Mouse (Mus musculus) MEL (cell line): ENCODE measurements around the gene Ttyh2. TPM values are rescaled to one million over a fixed set of nuclear protein-coding genes. Genes with fewer than 3 reads are reported as not detected.

Source experiments
- DNase-seq: peaks from one replicate; pipeline ENCODE4 v3.0.0; 2011; ENCODE audit warnings: low read depth, low spot score
- H3K27ac ChIP-seq: 2 replicates; pipeline ENCODE4 v1.5.1; 2012; ENCODE audit warnings: low read depth, mild to moderate bottlenecking, control low read depth, low read length, moderate library complexity; ENCODE audit not compliant: control insufficient read depth
- H3K27me3 ChIP-seq, 2 experiments: fragments of 150-350 bp in 1 of 2; sonication (generic) in 1 of 2; 2 replicates each; pipeline ENCODE4 v1.6.1; 2012; ENCODE audit warnings: low read length in 2 of 2, mild to moderate bottlenecking in 2 of 2, improper control_type of control experiment in 1 of 2, moderate library complexity in 1 of 2; ENCODE audit not compliant: insufficient read depth in 2 of 2, control insufficient read depth in 1 of 2
- H3K36me3 ChIP-seq, 2 experiments: 2 replicates each; pipeline ENCODE4 v1.6.1; 2012 to 2014; ENCODE audit warnings: low read length in 2 of 2, improper control_type of control experiment in 1 of 2, inconsistent platforms in 1 of 2, mild to moderate bottlenecking in 1 of 2; ENCODE audit not compliant: insufficient read depth in 2 of 2, control insufficient read depth in 1 of 2
- H3K4me1 ChIP-seq, 2 experiments: fragments of 150-350 bp in 1 of 2; sonication (generic) in 1 of 2; 2 replicates each; pipeline ENCODE4 v1.6.1; 2012; ENCODE audit warnings: low read length in 2 of 2, improper control_type of control experiment in 1 of 2, mild to moderate bottlenecking in 1 of 2; ENCODE audit not compliant: insufficient read depth in 2 of 2, control insufficient read depth in 1 of 2
- H3K4me3 ChIP-seq, 2 experiments: fragments of 150-350 bp in 1 of 2; sonication (generic) in 1 of 2; 2 replicates each; pipeline ENCODE4 v1.5.1; 2012; ENCODE audit warnings: low read depth in 2 of 2, low read length in 2 of 2, mild to moderate bottlenecking in 2 of 2, moderate library complexity in 2 of 2, control low read depth in 1 of 2, improper control_type of control experiment in 1 of 2; ENCODE audit not compliant: control insufficient read depth in 1 of 2, insufficient read depth in 1 of 2
- H3K79me2 ChIP-seq: 2 replicates; pipeline ENCODE4 v1.6.1; 2012; ENCODE audit warnings: mild to moderate bottlenecking, low read length, moderate library complexity; ENCODE audit not compliant: control insufficient read depth, poor library complexity, insufficient read depth
- H3K9ac ChIP-seq: 2 replicates; pipeline ENCODE4 v1.6.1; 2012; ENCODE audit warnings: low read depth, mild to moderate bottlenecking, control low read depth, low read length, moderate library complexity; ENCODE audit not compliant: control insufficient read depth, poor library complexity, severe bottlenecking
- H3K9me3 ChIP-seq: fragments of 150-350 bp; sonication (generic); replicated peaks from 2 replicates; pipeline ENCODE4 v1.6.1; 2012; ENCODE audit warnings: mild to moderate bottlenecking, low read length, improper control_type of control experiment, moderate library complexity; ENCODE audit not compliant: insufficient read depth
- BHLHE40 ChIP-seq: IDR thresholded peaks from 2 replicates; pipeline ENCODE4 v1.6.1; 2012; ENCODE audit warnings: low read depth, mild to moderate bottlenecking, inconsistent platforms, low read length, improper control_type of control experiment, borderline replicate concordance
- CHD1 ChIP-seq: IDR thresholded peaks from 2 replicates; pipeline ENCODE4 v1.6.1; 2012; ENCODE audit warnings: low read depth, mild to moderate bottlenecking, inconsistent platforms, low read length, improper control_type of control experiment
- CHD2 ChIP-seq: IDR thresholded peaks from 2 replicates; pipeline ENCODE4 v1.6.1; 2011; ENCODE audit warnings: low read length, improper control_type of control experiment
- CTCF ChIP-seq, 3 experiments: IDR thresholded peaks in 2 of 3; conservative IDR thresholded peaks in 1 of 3; 2 replicates each; pipeline ENCODE4 v1.5.1; 2011 to 2012; ENCODE audit warnings: low read length in 3 of 3, low read depth in 2 of 3, mild to moderate bottlenecking in 2 of 3, improper control_type of control experiment in 1 of 3, inconsistent platforms in 1 of 3, mixed read lengths in 1 of 3, moderate library complexity in 1 of 3; ENCODE audit not compliant: control insufficient read depth in 1 of 3, insufficient read depth in 1 of 3, poor library complexity in 1 of 3, severe bottlenecking in 1 of 3
- ELF1 ChIP-seq: IDR thresholded peaks from 2 replicates; pipeline ENCODE4 v1.6.1; 2014; ENCODE audit warnings: low read depth, mild to moderate bottlenecking, inconsistent platforms, low read length, improper control_type of control experiment, moderate library complexity
- EP300 ChIP-seq, 2 experiments: IDR thresholded peaks; 2 replicates each; pipeline ENCODE4 v1.6.1; 2011; ENCODE audit warnings: improper control_type of control experiment in 2 of 2, low read length in 2 of 2, low read depth in 1 of 2, mild to moderate bottlenecking in 1 of 2
- GATA1 ChIP-seq: IDR thresholded peaks from 2 replicates; pipeline ENCODE4 v1.6.1; 2011; ENCODE audit warnings: low read depth, low read length, improper control_type of control experiment
- HCFC1 ChIP-seq: IDR thresholded peaks from 2 replicates; pipeline ENCODE4 v1.6.1; 2012; ENCODE audit warnings: low read depth, mild to moderate bottlenecking, inconsistent platforms, low read length, improper control_type of control experiment, moderate library complexity
- JUND ChIP-seq: IDR thresholded peaks from 2 replicates; pipeline ENCODE4 v1.6.1; 2011; ENCODE audit warnings: low read depth, mild to moderate bottlenecking, improper control_type of control experiment, low read length
- KAT2A ChIP-seq: conservative IDR thresholded peaks from 2 replicates; pipeline ENCODE4 v1.6.1; 2012; ENCODE audit warnings: low read depth, low read length, improper control_type of control experiment, inconsistent platforms
- MAX ChIP-seq: IDR thresholded peaks from 2 replicates; pipeline ENCODE4 v1.6.1; 2011; ENCODE audit warnings: low read length, improper control_type of control experiment
- MEF2A ChIP-seq: IDR thresholded peaks from 2 replicates; pipeline ENCODE4 v1.6.1; 2014; ENCODE audit warnings: low read depth, mild to moderate bottlenecking, inconsistent platforms, low read length, improper control_type of control experiment; ENCODE audit not compliant: poor library complexity, insufficient replicate concordance, severe bottlenecking; ENCODE audit errors: extremely low read depth
- MXI1 ChIP-seq: IDR thresholded peaks from 2 replicates; pipeline ENCODE4 v1.6.1; 2011; ENCODE audit warnings: mild to moderate bottlenecking, low read depth, low read length, improper control_type of control experiment
- MYB ChIP-seq: IDR thresholded peaks from 2 replicates; pipeline ENCODE4 v1.6.1; 2011; ENCODE audit warnings: mild to moderate bottlenecking, low read depth, low read length, improper control_type of control experiment
- MYC ChIP-seq: IDR thresholded peaks from 2 replicates; pipeline ENCODE4 v1.6.1; 2011; ENCODE audit warnings: low read depth, mild to moderate bottlenecking, low read length, improper control_type of control experiment, moderate library complexity
- POLR2AphosphoS2 ChIP-seq: IDR thresholded peaks from 2 replicates; pipeline ENCODE4 v1.6.1; 2011; ENCODE audit warnings: low read length, improper control_type of control experiment
- POLR2AphosphoS5 ChIP-seq: IDR thresholded peaks from 2 replicates; pipeline ENCODE4 v1.6.1; 2012; ENCODE audit warnings: low read depth, borderline replicate concordance, mild to moderate bottlenecking, inconsistent platforms, low read length, moderate library complexity, mixed read lengths
- RAD21 ChIP-seq: IDR thresholded peaks from 2 replicates; pipeline ENCODE4 v1.6.1; 2011; ENCODE audit warnings: mild to moderate bottlenecking, low read depth, low read length, improper control_type of control experiment
- SMC3 ChIP-seq: IDR thresholded peaks from 2 replicates; pipeline ENCODE4 v1.6.1; 2011; ENCODE audit warnings: low read depth, low read length, improper control_type of control experiment
- ZC3H11A ChIP-seq: IDR thresholded peaks from 2 replicates; pipeline ENCODE4 v1.6.1; 2012; ENCODE audit warnings: low read depth, mild to moderate bottlenecking, inconsistent platforms, low read length, improper control_type of control experiment
- ZKSCAN1 ChIP-seq: IDR thresholded peaks from 2 replicates; pipeline ENCODE4 v1.6.1; 2012; ENCODE audit warnings: low read depth, mild to moderate bottlenecking, inconsistent platforms, low read length, improper control_type of control experiment, moderate library complexity
- polyA plus RNA-seq, 2 experiments: library from polyadenylated mRNA; stranded (reverse) in 1 of 2; unstranded in 1 of 2; fragments of >175 nt in 1 of 2; fragments of >200 nt in 1 of 2; gene quantifications; 2 replicates each; pipeline versions ENCODE4 v1.2.1 to v1.2.4; 2012; ENCODE audit warnings: low replicate concordance in 2 of 2, low read depth in 1 of 2; ENCODE audit not compliant: insufficient read length in 2 of 2, insufficient read depth in 1 of 2, missing spikeins in 1 of 2
- total RNA-seq: library from RNA; depleted of rRNA; stranded (reverse); fragments of 300-350 nt; gene quantifications from 2 replicates; pipeline ENCODE4 v1.2.3, GENCODE M21; 2012

The Ttyh2 gene
- total and polyA plus RNA-seq, 3 experiments, result 7.2 to 9.7 TPM; not detected in 1

DNA sequence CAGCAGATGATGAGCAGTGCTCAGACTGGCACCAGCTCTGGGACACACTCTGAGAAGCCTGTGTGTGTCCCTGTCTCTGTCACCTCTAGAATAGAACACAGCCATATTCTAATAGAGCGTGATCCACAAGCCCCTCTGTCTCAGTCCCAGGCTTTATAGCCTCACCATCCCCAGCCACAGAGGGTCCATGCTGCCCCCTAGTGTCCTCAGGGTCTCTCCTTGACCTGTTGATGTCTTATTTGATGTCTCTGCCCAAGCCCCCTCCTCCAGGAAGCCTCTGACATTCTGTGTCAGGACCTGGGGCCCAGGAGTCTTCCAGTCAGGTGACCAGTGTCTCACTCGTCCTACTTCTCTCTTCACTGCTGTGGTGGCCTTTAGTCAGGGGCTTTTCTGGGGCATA, 31.1 kb upstream of the Ttyh2 start:
- no peak overlapping the region for H3K4me3 ChIP-seq
- no peaks in the 10 kb centered on the region for H3K4me1 ChIP-seq
- H3K27me3 ChIP-seq, result no peaks in the 10 kb centered on the region
- no peaks in the 10 kb centered on the region for H3K79me2 ChIP-seq
- DNase-seq, result no peak
- no peak for TF ChIP-seq POLR2AphosphoS2
- no peak for TF ChIP-seq MYC
- no peak for TF ChIP-seq MYB
- no peak for TF ChIP-seq POLR2AphosphoS5
- no peak for TF ChIP-seq ELF1
- TF ChIP-seq GATA1, result no peak
- TF ChIP-seq MXI1, result no peak
- no peaks in the 10 kb centered on the region for H3K36me3 ChIP-seq
- H3K9me3 ChIP-seq, result no peaks in the 10 kb centered on the region
- no peak overlapping the region for H3K9ac ChIP-seq
- H3K27ac ChIP-seq, result no peak overlapping the region

- H3K4me1 ChIP-seq, result no peaks in the 10 kb centered on the region
- no peak overlapping the region for H3K4me3 ChIP-seq
- no peaks in the 10 kb centered on the region for H3K27me3 ChIP-seq
Observed at GRCm38 (mm10) chr11:114649510-114649909, 25.7 kb upstream of the Ttyh2 start.

GRCm38 (mm10) chr11:114652531-114652930, 22.7 kb upstream of the Ttyh2 start:
- Histone ChIP-seq H3K27ac (no peak overlapping the region), H3K79me2 (no peaks in the 10 kb centered on the region), H3K27me3 (no peaks in the 10 kb centered on the region), H3K9me3 (no peaks in the 10 kb centered on the region), H3K9ac (no peak overlapping the region), H3K4me1 (no peaks in the 10 kb centered on the region), H3K4me3 (no peak overlapping the region), H3K36me3 (no peaks in the 10 kb centered on the region)
- TF ChIP-seq MYB (no peak), CHD1 (no peak), HCFC1 (no peak), CTCF (IDR thresholded peaks at IDR 0.05 in 2 of 3, conservative IDR thresholded peaks at IDR 0.05 in 1 of 3; ENCODE audit: control insufficient read depth in 1 of 3, insufficient read depth in 1 of 3, low read depth in 2 of 3, low read length in 3 of 3, poor library complexity in 1 of 3, severe bottlenecking in 1 of 3) (no peak), EP300 (IDR thresholded peaks at IDR 0.05; ENCODE audit: low read depth in 1 of 2, low read length in 2 of 2) (no peak), SMC3 (no peak), KAT2A (no peak), MAX (no peak), JUND (no peak), MEF2A (no peak), POLR2AphosphoS5 (no peak), ZC3H11A (no peak), ZKSCAN1 (no peak), ELF1 (no peak), RAD21 (no peak), BHLHE40 (no peak), CHD2 (no peak)
- TF ChIP-seq, all 39 proteins: peak for 0
- DNase-seq, result peak; percentile 17

More at GRCm38 (mm10) chr11:114649510-114649909, 25.7 kb upstream of the Ttyh2 start:
- Histone ChIP-seq H3K9me3 (no peaks in the 10 kb centered on the region), H3K9ac (no peak overlapping the region), H3K27ac (no peak overlapping the region), H3K79me2 (no peaks in the 10 kb centered on the region)
- DNase-seq, result peak; percentile 19
- no peak for TF ChIP-seq EP300 (IDR thresholded peaks at IDR 0.05; ENCODE audit: low read depth in 1 of 2, low read length in 2 of 2)
- peak; percentile 24 to 34 (median 34); a peak in 4 of 6 replicates for TF ChIP-seq CTCF (IDR thresholded peaks at IDR 0.05 in 2 of 3, conservative IDR thresholded peaks at IDR 0.05 in 1 of 3; ENCODE audit: control insufficient read depth in 1 of 3, insufficient read depth in 1 of 3, low read depth in 2 of 3, low read length in 3 of 3, poor library complexity in 1 of 3, severe bottlenecking in 1 of 3)
- TF ChIP-seq, all 39 proteins: peak for 1
- no peaks in the 10 kb centered on the region for H3K36me3 ChIP-seq
